Mouse (Mus musculus) liver, adult 2 months (tissue): Measurements from ENCODE around the gene Scamp4.

Source experiments
- CTCF ChIP-seq: fragments of 200-500 bp; IDR thresholded peaks from 2 replicates; pipeline ENCODE4 v1.5.1; 2011; ENCODE audit warnings: low read depth, low read length, control low read depth
- POLR2A ChIP-seq: fragments of 200-500 bp; IDR thresholded peaks from 2 replicates; pipeline ENCODE4 v1.6.1; 2011; ENCODE audit warnings: low read length, control low read depth; ENCODE audit not compliant: insufficient read depth; ENCODE audit errors: extremely low read depth

DNA sequence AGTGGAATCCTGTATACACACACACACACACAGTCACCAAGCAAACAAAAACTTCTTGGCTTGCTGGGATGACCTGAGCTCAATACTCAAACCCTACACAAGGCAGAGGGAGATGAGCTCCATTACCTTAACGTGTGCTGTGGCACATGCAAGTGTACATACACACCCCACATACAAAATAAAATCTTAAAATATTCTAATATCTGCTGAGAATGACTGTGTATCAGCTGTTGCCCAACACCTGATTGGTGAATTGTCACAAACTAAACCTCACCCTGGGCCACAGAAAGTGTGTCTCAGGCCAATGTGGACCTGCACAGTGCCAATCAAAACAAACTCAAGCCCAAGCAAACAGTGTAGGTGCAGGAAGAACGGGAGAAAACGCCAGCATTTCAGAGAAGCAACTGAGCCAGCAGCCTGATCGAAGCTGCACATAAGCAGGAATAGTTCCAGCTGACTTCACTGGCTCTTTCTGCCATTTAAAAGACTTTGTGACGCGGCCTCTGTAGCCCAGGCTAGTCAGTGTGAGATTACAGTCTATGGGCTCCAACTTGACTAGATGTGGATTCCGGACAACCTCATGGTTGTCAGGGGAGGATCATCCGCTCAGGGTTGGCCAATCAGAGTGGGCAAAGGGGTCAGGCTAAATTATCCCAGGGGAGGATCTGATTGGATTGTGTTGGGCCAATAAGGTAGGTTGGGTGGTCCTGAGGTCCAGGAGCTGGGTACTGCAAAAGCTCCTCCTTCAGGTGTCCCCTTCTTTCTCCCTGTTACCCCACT, 17.0 kb downstream of the Scamp4 start:
- no peak for TF ChIP-seq CTCF
- no peak for TF ChIP-seq POLR2A
